Mouse (Mus musculus) brain, embryonic 18.5 days (tissue): Measurements from ENCODE around the gene Rpn2.

Experiments used
- DNase-seq: peaks from one replicate; pipeline ENCODE4 v3.0.0-alpha.2; 2012; ENCODE audit warnings: low read depth, low spot score

Rpn2 gene

DNA sequence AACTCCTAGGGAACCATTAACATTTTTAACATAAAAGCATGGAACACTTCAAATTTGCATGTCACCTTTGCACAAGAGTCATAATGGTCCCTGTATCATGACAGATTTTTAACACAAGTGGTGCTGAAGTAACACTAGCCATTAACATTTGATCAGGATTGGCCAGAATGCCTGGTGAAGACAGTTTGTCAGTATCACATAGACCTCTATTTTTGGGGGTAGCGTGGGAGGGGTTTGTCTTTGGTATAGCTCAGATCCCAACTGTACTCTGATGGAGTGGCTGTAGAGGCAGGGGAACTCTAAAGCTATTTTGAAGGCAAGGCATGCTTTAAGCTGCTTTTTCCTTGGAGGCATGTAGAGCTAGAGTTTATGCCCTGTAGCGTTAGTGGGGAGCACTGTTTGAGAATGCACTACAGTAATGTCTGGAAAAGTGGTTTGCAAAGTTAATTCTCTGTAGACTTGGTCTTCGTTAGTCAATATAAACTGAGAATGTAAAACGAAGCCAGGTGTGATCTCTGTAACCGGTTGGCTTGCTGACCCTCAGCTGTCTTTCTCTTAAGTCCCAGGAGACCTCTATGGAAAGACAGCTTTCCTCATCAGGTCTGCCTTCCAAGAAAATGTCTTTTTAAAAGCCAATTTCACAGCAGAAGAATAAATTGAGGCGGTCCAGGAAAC, 32.3 kb downstream of the Rpn2 start:
- no peak for DNase-seq

DNA sequence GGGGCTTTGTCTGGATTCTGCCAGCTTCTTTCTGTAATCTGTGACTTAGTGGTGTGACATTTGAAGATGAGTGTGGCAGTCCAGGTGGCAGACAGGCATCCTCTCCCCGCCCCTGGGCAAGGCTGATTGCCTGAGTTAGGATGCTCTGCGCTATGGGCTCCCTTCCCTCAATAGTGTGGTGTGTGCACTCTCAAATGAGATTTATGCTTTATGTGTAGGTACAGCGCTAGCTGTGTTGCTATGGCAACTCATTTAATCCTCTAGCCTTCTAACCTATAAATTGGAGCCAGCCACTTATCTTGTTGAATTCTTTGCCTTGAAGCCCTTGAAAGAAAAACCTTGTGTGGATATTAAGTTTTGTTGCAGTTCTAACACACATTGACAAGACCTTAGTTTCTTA, 34.9 kb downstream of the Rpn2 start:
- no peak for DNase-seq

DNA sequence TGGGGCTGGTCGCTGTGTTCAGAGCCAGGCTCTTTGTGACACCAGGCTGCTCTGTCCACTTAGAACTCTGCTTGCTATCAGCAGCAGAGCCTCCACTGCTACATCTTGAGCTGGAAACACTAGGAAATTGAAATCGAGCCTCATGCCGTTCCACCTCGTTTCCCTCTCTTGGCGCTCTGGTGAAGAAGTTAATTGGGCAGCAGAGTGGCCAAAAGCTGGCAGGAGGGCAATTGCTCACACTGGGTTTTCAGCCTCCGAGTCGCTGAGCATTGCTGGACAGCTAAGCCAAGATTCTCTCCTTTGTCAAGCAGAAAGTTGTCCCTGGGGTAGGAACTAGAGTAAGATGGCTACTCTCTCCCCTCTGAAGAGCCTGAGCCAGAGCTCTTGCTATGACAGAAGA, 35.5 kb downstream of the Rpn2 start:
- DNase-seq, result no peak

DNA sequence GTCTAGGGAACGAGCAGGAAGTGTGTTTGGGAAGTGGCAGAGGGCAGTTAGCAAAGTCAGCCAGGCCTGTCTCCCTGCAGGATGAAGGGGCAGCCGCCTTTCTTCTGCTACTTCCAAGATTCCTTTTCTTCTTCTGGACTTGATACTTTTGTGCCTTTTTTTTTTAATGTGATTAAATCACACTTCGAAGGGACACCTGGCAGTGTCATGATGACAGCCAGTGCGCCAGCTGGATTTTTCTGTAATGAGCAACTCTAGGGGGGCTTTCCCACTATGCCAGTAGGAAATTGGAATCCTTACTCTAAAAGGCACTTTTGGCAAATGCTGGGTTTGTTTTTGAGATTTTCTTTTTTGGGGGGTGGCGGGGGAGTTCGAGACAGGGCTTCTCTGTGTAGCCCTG, 36.7 kb downstream of the Rpn2 start:
- DNase-seq, result no peak

DNA sequence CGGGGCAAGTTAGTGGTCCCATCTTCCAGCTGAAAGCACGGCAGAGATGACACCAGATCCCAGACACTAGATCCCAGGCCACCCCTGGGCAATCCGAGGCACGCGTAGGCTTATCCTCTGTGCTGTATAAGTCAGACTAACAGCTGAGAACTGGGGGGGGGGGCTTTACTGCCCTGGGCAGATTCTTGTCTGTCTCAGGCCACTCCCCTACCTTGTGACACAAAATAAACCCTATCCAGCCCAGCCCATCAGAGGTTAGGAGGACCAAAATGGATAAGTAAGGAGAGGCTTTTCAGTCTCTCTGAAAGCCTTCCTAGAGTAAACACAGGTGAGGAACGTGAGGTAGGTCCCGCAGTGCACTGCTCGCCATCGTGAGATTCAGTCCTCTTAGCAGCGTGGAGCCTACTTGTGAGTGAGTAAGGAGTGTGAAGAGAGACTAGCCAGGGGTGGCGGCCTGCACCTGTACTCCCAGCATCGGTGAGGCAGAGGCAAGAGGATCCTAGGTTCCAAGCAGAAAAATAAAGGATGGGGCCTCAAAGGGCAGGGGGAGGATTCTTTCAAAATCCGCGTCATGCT, 37.6 kb downstream of the Rpn2 start:
- no peak for DNase-seq

DNA sequence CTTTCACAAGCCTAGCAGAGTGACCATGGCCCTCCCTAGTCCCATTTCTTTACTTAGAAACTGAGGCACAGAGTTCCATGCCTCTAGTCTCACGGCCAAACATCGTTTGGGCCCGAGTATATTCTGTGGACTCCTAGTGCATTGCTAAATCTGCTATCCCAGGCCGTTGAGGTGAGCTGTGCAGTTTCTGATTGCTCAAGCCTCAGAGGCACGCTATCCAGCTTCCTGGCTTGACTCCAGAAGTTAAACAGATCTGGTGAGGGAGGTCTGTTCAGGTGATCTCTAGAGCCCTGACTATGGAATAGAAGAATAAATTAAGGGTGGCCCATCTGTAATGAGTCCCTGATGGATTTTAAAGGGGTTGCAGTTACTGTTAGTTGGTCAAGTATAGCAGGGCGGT, 38.4 kb downstream of the Rpn2 start:
- DNase-seq, result no peak

DNA sequence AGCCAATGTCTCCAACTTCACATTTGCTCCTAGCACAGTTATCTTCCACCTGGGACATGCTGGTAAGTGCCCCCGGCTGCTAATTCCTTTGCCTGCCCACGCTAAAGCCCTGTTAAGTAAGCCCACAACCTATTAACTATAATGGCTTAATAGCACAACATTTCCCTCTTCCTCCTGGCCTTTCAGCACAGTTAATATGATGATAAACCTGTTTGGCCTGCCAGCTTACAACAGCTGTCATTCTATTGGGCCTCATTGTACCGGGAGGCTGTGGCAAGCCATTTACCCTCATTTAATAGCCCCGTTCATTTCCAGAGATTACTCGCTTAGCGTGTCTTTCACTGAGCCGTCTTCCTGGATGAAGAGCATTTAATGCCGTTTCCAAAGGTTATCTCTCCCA, 41.3 kb downstream of the Rpn2 start:
- no peak for DNase-seq

DNA sequence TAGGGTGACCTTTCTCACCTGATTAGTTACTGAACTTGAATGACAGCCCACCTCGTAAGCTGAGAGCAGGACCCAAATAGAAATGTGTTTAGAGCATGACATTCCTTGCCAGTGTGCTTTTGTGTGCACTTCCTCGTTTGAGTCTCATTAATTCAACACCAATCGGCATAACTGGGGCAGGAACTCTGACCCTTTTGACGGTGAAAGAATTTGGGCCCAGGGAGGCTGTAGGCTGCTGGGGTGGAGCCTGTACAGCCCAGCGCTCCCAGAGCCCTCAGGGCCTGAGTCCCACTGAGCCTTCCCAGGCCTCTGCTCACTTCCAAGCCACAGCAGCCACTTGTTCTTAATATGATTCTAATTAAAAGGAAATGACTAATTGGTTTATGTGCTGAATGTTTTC, 42.1 kb downstream of the Rpn2 start:
- no peak for DNase-seq

DNA sequence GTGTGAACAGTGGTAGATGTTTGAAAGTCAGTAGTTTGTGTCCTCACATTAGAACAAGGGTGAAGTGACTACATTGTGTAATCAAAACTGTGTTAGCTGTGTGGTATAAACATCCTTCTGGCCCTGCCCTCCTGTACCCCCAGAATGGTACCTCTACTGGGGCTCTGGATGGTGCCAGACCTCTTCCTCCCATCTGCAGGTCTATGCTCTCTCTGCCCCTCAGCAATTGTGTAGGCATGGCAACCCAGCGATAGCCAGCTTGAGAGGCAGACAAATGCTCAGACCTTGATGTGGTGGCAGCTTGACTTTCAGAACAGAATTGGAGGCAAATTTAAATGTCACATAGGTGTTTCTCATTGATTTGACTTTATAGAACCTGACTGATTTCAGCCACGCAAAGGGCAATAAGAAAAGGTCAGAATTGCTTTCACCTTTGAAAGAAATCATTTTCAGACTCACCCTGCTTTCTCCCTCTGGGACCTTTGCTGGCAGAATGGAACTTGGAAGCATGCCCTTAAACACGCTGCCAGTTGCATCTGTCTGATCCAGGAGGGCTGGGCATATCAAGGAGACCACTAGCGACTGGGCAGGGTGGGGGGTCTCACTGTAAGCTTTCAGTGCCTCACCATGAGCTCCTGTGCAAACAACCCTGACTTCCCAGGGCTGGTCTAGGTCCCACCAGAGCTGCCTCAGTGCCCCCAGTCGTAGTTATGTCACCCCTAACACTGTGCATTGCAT, 43.4 kb downstream of the Rpn2 start:
- no peak for DNase-seq

DNA sequence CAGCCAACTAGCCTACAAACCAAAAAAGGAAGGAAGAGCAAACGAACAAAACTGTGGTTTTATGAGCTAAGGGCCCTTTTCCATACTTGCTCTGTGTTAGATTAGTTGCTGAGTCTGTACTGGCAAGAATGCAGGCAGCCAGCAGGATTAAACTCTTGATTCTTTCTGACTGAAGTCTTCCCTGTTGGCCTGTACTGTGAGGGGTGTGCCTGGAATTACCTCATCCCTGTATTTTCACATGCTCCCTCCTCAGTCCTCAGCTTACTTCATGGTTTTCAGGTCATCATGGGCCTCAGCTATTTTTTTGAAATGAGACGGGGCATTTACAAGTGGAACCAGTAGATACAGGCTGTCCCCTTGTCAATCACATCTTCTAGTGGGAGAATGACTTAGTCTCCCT, 46.4 kb downstream of the Rpn2 start:
- DNase-seq, result no peak

DNA sequence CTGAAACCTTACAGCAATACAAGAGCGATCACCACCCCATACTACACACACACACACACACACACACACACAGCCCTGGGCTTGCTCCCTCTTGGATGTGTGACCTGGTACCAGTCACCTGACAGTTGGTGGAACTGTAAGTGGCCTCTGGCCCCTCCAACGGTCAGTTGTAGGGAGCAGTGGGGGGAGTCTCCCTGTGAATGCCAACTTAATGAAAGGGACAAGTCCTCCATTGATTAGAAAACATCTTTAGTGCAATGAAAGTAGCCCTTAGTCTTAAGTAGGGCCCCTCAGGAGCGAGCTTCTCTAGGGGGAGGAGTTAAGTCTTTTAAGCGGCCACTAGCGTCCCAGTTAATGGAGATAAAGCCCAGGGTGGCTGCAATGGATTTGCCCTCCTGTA, 49.3 kb downstream of the Rpn2 start:
- no peak for DNase-seq

DNA sequence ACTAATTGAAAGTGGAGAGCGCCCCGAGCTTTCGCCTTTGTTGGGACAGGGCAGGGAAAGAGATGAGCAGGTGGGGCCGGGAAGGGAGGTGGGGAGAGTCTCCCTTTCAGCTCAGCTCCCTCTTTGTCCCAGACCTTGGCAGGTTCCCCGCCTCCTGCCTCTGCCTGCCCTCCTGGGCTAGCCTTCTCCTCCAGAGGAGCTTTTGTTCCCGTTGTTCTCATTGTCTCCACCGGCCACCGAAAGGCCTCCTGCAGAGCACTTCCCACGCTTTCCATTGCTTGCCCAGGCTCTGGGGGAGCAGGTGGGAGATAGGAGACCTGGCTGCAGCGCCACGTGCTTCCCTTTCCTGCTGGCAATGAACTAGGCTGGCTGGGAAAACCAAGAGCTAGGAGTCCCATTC, 49.8 kb downstream of the Rpn2 start:
- DNase-seq, result no peak

DNA sequence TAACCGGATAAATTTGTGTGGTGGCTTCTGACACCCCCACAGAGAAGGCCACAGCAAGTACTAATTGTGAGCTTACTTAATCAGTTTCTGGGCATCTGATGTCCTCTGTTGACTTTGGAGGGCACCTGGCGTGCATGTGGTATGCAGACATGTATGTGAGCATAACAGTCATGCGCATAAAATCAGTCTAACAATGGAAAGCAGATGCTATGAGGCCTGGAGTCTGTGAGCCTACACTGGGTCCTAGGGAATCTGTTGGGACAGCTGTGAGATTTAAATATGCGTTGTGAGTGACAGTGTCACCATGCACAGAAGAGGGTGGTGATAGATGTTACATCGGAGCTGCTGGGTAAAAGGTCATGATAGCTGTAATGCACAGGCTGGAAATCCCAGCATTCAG, 53.2 kb downstream of the Rpn2 start:
- no peak for DNase-seq

DNA sequence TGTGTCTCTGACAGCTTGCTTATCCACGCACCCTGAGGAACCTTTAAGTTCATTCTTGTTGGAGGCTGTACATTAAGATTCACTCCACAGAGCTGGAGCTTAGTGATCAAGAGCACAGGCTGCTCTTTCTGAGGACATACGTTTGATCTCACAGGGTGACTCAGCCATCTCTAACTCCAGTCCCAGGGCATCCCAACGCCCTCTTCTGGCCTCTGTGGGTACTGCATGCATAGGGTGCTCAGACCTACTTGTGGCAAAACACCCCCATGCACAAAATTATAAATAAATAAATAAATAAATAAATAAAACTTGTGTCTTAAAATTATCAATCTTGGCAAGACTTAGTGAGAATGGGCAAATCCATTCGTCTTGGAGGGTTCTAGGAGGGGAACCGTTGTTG, 59.8 kb downstream of the Rpn2 start:
- DNase-seq, result no peak

DNA sequence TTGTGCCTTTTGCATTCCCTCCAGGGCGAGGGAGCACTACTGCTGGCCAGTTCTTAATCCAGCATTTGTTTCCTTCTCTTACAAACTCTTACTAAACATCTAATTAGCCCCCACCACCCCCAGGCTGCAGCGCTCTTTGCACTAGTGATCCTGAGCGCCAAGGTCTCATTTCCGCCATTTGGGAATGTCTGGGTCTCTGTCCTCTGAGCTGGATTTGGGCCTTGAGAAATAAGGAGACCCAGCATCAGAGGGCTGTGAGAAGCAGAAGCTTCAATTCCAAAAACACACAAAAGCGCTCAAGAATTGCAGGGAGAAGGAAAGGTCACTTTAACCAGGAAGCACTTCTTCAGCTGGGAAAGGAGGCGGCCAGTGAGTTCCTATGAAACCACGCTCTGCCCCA, 60.7 kb downstream of the Rpn2 start:
- DNase-seq, result no peak

DNA sequence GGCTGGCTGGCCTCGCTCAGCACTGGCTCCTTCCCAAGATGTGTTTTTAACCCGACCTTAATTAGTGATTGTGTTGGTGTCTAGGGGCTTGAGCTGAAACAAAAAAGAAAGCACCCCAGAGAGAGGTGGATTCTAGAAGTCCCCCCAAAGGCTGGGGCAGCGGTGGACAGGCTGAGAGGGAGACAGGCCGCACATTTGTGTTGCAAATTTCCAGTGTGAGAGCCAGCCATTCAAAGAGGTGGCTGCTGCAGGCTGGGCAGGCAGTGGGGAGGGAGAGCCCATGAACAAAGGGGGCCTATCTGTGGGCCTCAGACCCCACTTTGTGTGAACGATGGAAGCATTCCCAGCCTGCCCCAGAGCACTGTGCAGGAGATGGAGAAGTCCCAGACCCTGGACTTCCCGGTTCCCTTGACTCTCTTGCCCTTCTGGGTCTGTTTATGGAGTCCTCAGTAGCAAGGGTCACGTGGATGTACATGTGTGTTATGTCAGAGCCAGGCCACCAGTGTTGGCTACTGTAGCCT, 61.5 kb downstream of the Rpn2 start:
- DNase-seq, result peak; percentile 70

DNA sequence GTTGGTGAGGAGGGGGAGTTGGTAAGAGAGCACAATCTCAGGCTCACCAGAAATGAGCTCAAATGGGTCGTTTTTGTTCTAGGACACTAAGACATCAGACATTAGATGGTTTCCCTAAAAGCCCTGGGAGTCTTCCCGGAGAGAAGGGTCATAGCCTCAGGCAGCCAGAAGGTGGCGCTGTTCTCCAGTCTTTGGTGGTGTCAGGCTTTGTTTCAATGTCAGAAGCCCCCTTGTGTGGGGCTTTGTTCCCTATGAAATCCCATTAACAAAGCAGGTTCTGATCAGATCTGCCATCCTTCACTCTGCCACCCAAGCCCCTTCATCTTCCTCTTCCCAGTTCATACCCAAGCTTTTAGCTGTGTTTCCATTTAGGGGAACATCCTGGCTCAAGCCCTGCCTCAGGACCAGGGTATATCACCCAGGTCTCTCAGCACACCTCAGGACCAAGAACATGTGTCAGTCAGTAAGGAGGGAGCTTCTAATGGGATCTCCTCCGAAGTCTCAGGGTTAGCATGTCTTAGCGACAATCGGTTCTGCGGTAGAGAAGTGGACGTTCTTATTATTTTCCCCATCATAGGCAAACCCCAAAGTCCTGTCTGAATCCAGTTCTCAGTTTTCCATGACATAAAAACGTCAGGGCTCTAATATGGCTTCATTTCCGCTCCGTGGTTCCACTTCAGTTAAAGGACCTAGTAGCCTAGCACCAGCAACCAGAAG, 62.9 kb downstream of the Rpn2 start:
- DNase-seq, result peak; percentile 82

DNA sequence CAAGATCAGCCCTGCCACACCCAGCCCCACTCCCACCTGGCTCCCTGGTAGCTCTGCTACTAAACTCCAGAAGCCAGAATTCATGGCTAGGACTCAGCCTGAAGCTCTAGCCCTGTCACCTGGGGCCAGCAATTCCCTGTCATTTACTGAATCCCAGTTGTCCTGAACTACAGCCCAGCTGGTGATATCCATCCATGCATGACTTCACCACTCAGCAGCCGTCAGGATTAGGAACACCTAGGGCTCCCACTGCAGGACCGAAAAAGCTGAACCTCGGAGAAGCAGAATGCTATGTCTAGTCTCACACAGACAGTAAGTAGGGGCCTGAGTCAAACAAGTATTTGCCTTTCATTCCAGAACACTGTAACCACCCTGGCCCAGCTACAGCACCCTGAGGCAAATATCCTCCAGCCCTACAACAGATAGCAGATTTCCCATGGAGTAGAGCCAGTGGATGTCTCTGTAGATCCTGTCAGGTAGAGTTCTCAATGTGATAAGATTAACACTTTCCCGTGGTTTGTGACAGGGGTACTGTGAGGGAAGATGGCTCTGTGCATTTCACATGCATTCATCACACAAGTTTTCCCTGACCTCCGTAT, 63.6 kb downstream of the Rpn2 start:
- DNase-seq, result no peak

DNA sequence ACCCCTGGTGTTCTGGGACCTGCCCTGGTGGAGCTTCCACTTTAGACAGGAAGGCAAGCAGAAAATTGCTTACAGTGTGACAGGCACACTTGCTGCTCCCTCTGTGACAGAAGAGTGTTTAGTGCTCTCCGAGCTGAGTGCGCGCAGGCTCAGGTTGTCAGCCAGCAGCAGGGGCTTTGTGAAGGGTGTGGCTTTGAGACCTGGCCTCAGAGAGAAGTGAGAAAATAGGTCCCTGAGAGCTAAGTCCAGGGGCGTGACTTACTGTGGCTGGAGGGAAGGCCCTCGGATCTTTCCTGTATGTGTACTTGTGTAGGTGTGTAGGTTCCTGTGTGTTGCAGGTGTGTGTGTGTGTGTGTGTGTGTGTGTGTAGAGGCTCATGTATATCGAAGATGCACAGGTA, 64.5 kb downstream of the Rpn2 start:
- DNase-seq, result no peak

DNA sequence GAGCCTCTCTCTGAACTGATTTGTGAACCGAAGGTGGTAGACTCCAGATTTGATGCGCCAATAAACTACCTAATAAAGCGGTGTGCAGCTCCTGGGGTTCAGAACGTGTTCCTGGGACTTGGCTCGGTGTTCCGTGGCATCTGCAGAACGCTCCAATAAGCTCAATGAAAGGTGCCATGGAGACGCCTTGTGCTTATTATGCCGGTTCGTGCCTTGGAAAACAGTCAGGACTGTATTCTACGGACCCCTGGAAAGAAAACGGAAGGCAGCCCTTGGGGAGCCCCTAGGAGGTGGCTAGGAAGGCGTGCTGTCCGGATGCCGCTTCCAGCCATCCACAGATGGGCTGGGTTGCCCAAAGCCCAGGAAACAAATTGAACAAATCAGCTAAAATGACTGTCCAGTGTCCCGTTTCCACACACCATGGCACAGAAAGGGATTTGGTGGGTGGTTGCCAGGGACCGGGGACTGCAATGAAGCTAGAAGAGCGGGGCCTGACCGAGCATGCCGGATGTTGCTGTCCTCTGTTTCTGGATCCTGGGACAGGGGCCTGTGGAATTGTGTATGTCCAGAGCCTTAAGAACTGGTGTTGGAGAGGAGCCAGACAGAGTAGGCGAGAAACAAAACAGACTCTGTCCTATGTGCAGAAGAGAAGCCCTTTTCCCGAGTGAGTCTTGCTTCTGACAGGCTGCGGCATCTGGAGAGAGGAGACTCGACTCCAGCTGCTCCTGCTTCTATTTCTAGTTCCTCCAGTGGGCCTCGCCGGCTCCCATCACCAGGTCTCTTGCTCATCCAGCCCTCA, 68.7 kb downstream of the Rpn2 start, which contains the start of gene Ghrh:
Gene Ghrh, minus strand, starts transcription at position 146 of the 799 bp plus-strand sequence.
- DNase-seq, result no peak
